Mouse (Mus musculus): ENCODE results near the gene Plekho2. TPM values are rescaled to one million over a fixed set of nuclear protein-coding genes. Genes with fewer than 3 reads are reported as not detected.

The Plekho2 gene
- total and polyA plus RNA-seq, 3 experiments: 7.9 to 33.8 (median 13.9) TPM

GRCm38 (mm10) chr9:65622826-65623225 is 43.0 kb upstream of the Plekho2 start:
- no peak overlapping the region for H3K4me3 ChIP-seq (replicated peaks in 1 of 3; ENCODE audit: low read depth in 2 of 3, low read length in 2 of 3, poor library complexity in 1 of 3)
- no peak for DNase-seq (ENCODE audit: extremely low read depth)
- H3K4me1 ChIP-seq (ENCODE audit: control insufficient read depth in 1 of 2, insufficient read depth in 2 of 2): no peaks in the 10 kb centered on the region
- peaks cover 10% of the 10 kb centered on the region for H3K27me3 ChIP-seq (replicated peaks)
- H3K27ac ChIP-seq (ENCODE audit: insufficient read depth, low read depth): no peak overlapping the region
- H3K9me3 ChIP-seq (replicated peaks; ENCODE audit: low read length): no peaks in the 10 kb centered on the region
- H3K79me2 ChIP-seq (replicated peaks; ENCODE audit: control insufficient read depth, extremely low read depth, insufficient read depth, poor library complexity, severe bottlenecking): no peaks in the 10 kb centered on the region
- no peak overlapping the region for H3K9ac ChIP-seq (ENCODE audit: insufficient read depth, low read depth)
- no peak overlapping the region for H3K4me2 ChIP-seq (ENCODE audit: insufficient read depth, low read depth, poor library complexity, severe bottlenecking)
- in situ Hi-C loops (cut with MboI; ENCODE audit: low pct_ligation_motif_present, low pct_unique_long_range_greater_than_20kb, low sequenced_read_pairs): no loop called here
- H3K36me3 ChIP-seq (replicated peaks in 1 of 2; ENCODE audit: control insufficient read depth in 1 of 2, insufficient read depth in 1 of 2, low read length in 1 of 2): no peaks in the 10 kb centered on the region
- no peak for TF ChIP-seq IRF4 (IDR thresholded peaks at IDR 0.05; ENCODE audit: low read depth, low read length)
- TF ChIP-seq TCF12 (IDR thresholded peaks at IDR 0.05; ENCODE audit: low read depth, low read length): no peak
- no peak for TF ChIP-seq SMC3 (IDR thresholded peaks at IDR 0.05; ENCODE audit: low read depth, low read length)
- no peak for TF ChIP-seq USF1 (IDR thresholded peaks at IDR 0.05; ENCODE audit: low read depth, low read length)
- TF ChIP-seq MEF2A (IDR thresholded peaks at IDR 0.05; ENCODE audit: borderline replicate concordance, low read depth, low read length): no peak
- no peak for TF ChIP-seq POLR2AphosphoS2 (IDR thresholded peaks at IDR 0.05; ENCODE audit: low read depth, low read length)
- TF ChIP-seq PAX5 (IDR thresholded peaks at IDR 0.05; ENCODE audit: low read length): no peak
- no peak for TF ChIP-seq ELF1 (IDR thresholded peaks at IDR 0.05; ENCODE audit: low read depth, low read length)
- TF ChIP-seq HCFC1 (IDR thresholded peaks at IDR 0.05; ENCODE audit: low read depth, low read length): no peak
- TF ChIP-seq JUND (conservative IDR thresholded peaks at IDR 0.05; ENCODE audit: low read depth, low read length): no peak
- dilution Hi-C loops (cut with MboI; ENCODE audit: extremely low pct_ligation_motif_present, extremely low pct_unique_long_range_greater_than_20kb, low sequenced_read_pairs): no loop called here

- no peak overlapping the region for H3K27ac ChIP-seq (ENCODE audit: insufficient read depth, low read depth)
- dilution Hi-C loops (cut with MboI; ENCODE audit: extremely low pct_ligation_motif_present, extremely low pct_unique_long_range_greater_than_20kb, low sequenced_read_pairs): no loop called here
These were observed 41.8 kb upstream of the Plekho2 start for GRCm38 (mm10) chr9:65621666-65622065.

More at GRCm38 (mm10) chr9:65621666-65622065, 41.8 kb upstream of the Plekho2 start:
- DNase-seq (ENCODE audit: extremely low read depth): no peak
- no peaks in the 10 kb centered on the region for H3K36me3 ChIP-seq (replicated peaks in 1 of 2; ENCODE audit: control insufficient read depth in 1 of 2, insufficient read depth in 1 of 2, low read length in 1 of 2)
- H3K9ac ChIP-seq (ENCODE audit: insufficient read depth, low read depth): no peak overlapping the region
- H3K9me3 ChIP-seq (replicated peaks; ENCODE audit: low read length): no peaks in the 10 kb centered on the region
- no peak overlapping the region for H3K4me3 ChIP-seq (replicated peaks in 1 of 3; ENCODE audit: low read depth in 2 of 3, low read length in 2 of 3, poor library complexity in 1 of 3)
- TF ChIP-seq ELF1 (IDR thresholded peaks at IDR 0.05; ENCODE audit: low read depth, low read length) (no peak), ZMIZ1 (IDR thresholded peaks at IDR 0.05; ENCODE audit: low read depth, low read length) (no peak), MXI1 (IDR thresholded peaks at IDR 0.05; ENCODE audit: low read depth, low read length) (no peak), NRF1 (IDR thresholded peaks at IDR 0.05; ENCODE audit: low read depth, low read length) (no peak), E2F4 (IDR thresholded peaks at IDR 0.05; ENCODE audit: insufficient replicate concordance, low read depth, low read length) (no peak), PAX5 (IDR thresholded peaks at IDR 0.05; ENCODE audit: low read length) (no peak), POLR2A (IDR thresholded peaks at IDR 0.05; ENCODE audit: low read depth, low read length) (no peak), KAT2A (IDR thresholded peaks at IDR 0.05; ENCODE audit: insufficient replicate concordance, low read length) (no peak), USF2 (conservative IDR thresholded peaks at IDR 0.05; ENCODE audit: low read depth, low read length) (no peak), ZKSCAN1 (IDR thresholded peaks at IDR 0.05; ENCODE audit: borderline replicate concordance, low read depth, low read length) (no peak), JUND (conservative IDR thresholded peaks at IDR 0.05; ENCODE audit: low read depth, low read length) (no peak), IRF4 (IDR thresholded peaks at IDR 0.05; ENCODE audit: low read depth, low read length) (no peak), RAD21 (IDR thresholded peaks at IDR 0.05; ENCODE audit: low read depth, low read length) (no peak), MAX (IDR thresholded peaks at IDR 0.05; ENCODE audit: low read length) (no peak), JUN (IDR thresholded peaks at IDR 0.05; ENCODE audit: insufficient read depth, low read depth, low read length) (no peak)
- in situ Hi-C loops (cut with MboI; ENCODE audit: low pct_ligation_motif_present, low pct_unique_long_range_greater_than_20kb, low sequenced_read_pairs): no loop called here
- H3K4me2 ChIP-seq (ENCODE audit: insufficient read depth, low read depth, poor library complexity, severe bottlenecking): no peak overlapping the region
- H3K4me1 ChIP-seq (ENCODE audit: control insufficient read depth in 1 of 2, insufficient read depth in 2 of 2): no peaks in the 10 kb centered on the region
- no peaks in the 10 kb centered on the region for H3K79me2 ChIP-seq (replicated peaks; ENCODE audit: control insufficient read depth, extremely low read depth, insufficient read depth, poor library complexity, severe bottlenecking)
- H3K27me3 ChIP-seq (replicated peaks): peaks cover 3% of the 10 kb centered on the region
